Mouse (Mus musculus): ENCODE results near the gene Olfr434. TPM values are rescaled to one million over a fixed set of nuclear protein-coding genes. Genes with fewer than 3 reads are reported as not detected.

Olfr434 gene
- not detected for polyA plus RNA-seq (2014; fragmentation: Illumina TruSeq; extraction: RNeasy Lipid Tissue Mini Kit (QIAGEN cat#74804); ENCODE audit: low read depth, low replicate concordance)

DNA sequence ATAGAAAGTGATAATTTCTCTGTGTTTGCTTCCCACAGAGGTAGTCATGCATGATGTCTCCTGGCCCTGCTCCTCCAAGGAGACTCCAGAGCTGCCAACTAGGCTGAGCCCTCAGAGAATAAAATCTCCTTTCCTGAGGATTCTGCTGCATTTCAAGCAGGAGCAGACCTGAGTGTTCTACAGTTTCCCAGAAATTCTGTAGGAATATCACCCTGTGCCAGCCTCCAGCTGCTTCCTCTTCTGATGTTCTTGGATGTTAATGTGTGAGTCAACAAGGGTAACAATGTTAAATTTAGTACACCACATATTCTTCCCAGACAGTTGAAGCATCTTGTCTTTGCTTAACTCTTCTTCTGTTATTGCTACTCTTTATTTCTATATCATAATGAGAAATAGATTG, at the start of gene Olfr434:
TSS of gene Olfr434 (plus strand) at position 149 of the 400 bp plus-strand sequence.

GRCm38 (mm10) chr6:43171840-43172239, 41.0 kb upstream of the Olfr434 start, which contains the start of gene Olfr13:
Gene Olfr13 (plus strand): TSS chr6:43172140.

GRCm38 (mm10) chr6:43196781-43197180, 16.0 kb upstream of the Olfr434 start, which contains the start of gene Olfr435:
Gene Olfr435 (plus strand): TSS chr6:43197146.

GRCm38 (mm10) chr6:43231255-43231654, 18.4 kb downstream of the Olfr434 start, which contains the start of gene Olfr47:
Gene Olfr47 (plus strand): TSS chr6:43231529.

DNA sequence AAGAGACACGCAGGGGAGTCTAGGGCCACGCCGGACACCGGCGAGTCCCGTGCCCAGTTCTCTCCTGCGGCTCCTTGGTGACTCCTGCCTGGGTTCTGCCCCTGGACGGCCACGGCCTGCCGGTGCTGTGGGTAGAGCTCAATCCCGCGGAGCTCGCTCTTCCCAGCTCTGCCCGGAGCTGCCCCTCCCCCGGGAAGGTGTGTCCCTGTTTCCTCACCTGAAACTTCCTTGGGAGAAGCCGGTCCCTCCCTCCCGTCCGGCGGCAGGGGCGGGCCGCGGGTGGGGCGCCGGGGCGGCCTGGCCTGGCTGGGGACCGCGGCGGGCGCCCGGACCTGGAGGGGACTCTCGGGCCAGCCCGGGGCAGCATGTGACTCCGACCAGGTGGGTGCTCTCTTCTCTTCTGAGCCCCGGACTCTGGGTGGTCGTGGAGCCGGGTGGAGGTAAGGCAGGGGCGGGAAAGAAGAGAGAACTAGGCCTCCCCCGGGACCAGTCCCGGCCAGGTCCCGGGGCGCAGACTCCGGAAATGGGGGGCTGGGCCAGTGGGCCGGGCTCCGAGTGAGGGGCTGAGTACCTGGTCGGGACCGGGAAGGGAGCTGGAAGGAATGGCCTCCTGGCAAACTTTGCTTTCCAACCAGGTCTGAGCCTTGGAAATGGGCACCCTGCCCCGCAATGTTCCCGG, 52.7 kb downstream of the Olfr434 start, which contains the start of gene Arhgef5:
TSS of gene Arhgef5 (plus strand) at position 220 of the 679 bp plus-strand sequence.

Other genes starting within 250 kb of the Olfr434 start
- gene Olfr441, start 106.7 kb upstream of the Olfr434 start, polyA plus RNA-seq (2014; fragmentation: Illumina TruSeq; extraction: RNeasy Lipid Tissue Mini Kit (QIAGEN cat#74804); ENCODE audit: low read depth, low replicate concordance), result not detected
- 0.20 TPM for gene Olfr237-ps1, start 66.5 kb upstream of the Olfr434 start, polyA plus RNA-seq (2014; fragmentation: Illumina TruSeq; extraction: RNeasy Lipid Tissue Mini Kit (QIAGEN cat#74804); ENCODE audit: low read depth, low replicate concordance)
- gene Olfr437, start 49.7 kb upstream of the Olfr434 start, polyA plus RNA-seq (2014; fragmentation: Illumina TruSeq; extraction: RNeasy Lipid Tissue Mini Kit (QIAGEN cat#74804); ENCODE audit: low read depth, low replicate concordance), result not detected
- gene Olfr13, start 40.9 kb upstream of the Olfr434 start, polyA plus RNA-seq (2014; fragmentation: Illumina TruSeq; extraction: RNeasy Lipid Tissue Mini Kit (QIAGEN cat#74804); ENCODE audit: low read depth, low replicate concordance), result 0.14 TPM
- gene Olfr435, start 15.9 kb upstream of the Olfr434 start, polyA plus RNA-seq (2014; fragmentation: Illumina TruSeq; extraction: RNeasy Lipid Tissue Mini Kit (QIAGEN cat#74804); ENCODE audit: low read depth, low replicate concordance), result not detected
- not detected for gene Olfr47, start 18.5 kb downstream of the Olfr434 start, polyA plus RNA-seq (2014; fragmentation: Illumina TruSeq; extraction: RNeasy Lipid Tissue Mini Kit (QIAGEN cat#74804); ENCODE audit: low read depth, low replicate concordance)
- gene Arhgef5, start 52.6 kb downstream of the Olfr434 start, polyA plus RNA-seq (2014; fragmentation: Illumina TruSeq; extraction: RNeasy Lipid Tissue Mini Kit (QIAGEN cat#74804); ENCODE audit: low read depth, low replicate concordance), result 2.1 TPM
- gene Nobox, start 96.5 kb downstream of the Olfr434 start, polyA plus RNA-seq (2014; fragmentation: Illumina TruSeq; extraction: RNeasy Lipid Tissue Mini Kit (QIAGEN cat#74804); ENCODE audit: low read depth, low replicate concordance), result 0.25 TPM